Mouse (Mus musculus): ENCODE data around the gene Ggt7. TPM values are rescaled to one million over a fixed set of nuclear protein-coding genes. Genes with fewer than 3 reads are reported as not detected.

Gene Ggt7
- polyA plus RNA-seq, 1 experiment from 2014 or later = 1.1 TPM

DNA sequence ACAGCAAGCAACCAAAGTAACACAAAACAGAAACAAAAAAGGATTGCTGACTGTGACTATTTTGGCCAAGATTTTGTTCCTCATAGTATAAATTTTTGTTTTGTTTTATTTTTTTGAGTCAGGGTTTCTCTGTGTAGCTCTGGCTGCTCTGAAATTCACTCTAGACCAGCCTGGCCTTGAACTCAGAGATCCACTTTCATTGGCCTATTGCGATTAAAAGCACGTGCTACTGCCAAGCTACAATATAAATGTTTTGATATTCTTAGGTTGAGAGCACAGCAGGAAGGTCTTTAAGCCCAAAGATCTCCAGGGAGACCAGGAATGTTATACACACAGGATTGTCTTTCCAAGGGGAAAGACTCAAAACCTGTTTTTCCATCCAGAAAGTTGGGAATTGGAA, 74.6 kb downstream of the Ggt7 start:
- no peaks in the 10 kb centered on the region for H3K27me3 ChIP-seq
- 69% methylated on average over 2 of the region's 2 CpGs for WGBS
- ATAC-seq (replicated peaks; ENCODE audit: insufficient number of reproducible peaks, insufficient read depth, low FRiP score, low read depth) = no peak

DNA sequence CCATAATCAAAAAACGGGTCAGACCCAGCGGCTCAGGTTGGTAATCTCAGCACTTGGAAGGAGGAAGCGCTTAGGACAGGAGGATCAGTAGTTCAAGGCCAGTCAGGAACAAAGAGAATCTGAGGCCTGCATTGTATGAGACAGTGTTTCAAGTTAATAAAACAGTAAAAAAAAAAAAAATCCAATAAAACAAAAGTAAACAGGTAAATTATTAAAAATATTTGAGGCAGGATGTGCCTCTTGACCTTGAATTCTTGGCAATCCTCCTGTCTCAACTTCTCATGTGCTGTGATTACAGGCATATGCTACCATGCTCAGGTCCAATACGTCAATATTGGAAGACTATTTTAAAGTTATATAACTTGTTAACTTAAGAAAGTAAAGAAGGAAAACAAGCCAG, 75.1 kb downstream of the Ggt7 start:
- 87% methylated on average over 4 of the region's 4 CpGs for WGBS
- H3K9ac ChIP-seq = no peak overlapping the region
- H3K4me3 ChIP-seq = no peak overlapping the region
- ATAC-seq (replicated peaks; ENCODE audit: insufficient number of reproducible peaks, insufficient read depth, low FRiP score, low read depth) = no peak
- no peaks in the 10 kb centered on the region for H3K27me3 ChIP-seq
- no peaks in the 10 kb centered on the region for H3K9me3 ChIP-seq (replicated peaks)
- no peak overlapping the region for H3K27ac ChIP-seq
- H3K4me1 ChIP-seq (replicated peaks) = peaks cover 6% of the 10 kb centered on the region; the same call in 1 of the 2 replicates
- H3K4me2 ChIP-seq = no peak overlapping the region
- H3K36me3 ChIP-seq = no peaks in the 10 kb centered on the region; the same call in 1 of the 2 replicates

More for the DNA sequence above, 74.6 kb downstream of the Ggt7 start:
- Histone ChIP-seq H3K9ac (no peak overlapping the region), H3K4me2 (no peak overlapping the region), H3K36me3 (no peaks in the 10 kb centered on the region; the same call in 1 of the 2 replicates), H3K4me3 (no peak overlapping the region), H3K9me3 (replicated peaks) (no peaks in the 10 kb centered on the region), H3K27ac (no peak overlapping the region), H3K4me1 (replicated peaks) (peaks cover 6% of the 10 kb centered on the region; the same call in 1 of the 2 replicates)

Other genes with a start within 250 kb of the Ggt7 start
- 354 and 380 TPM in 2 replicates for gene Map1lc3a, start 241.9 kb downstream of the Ggt7 start, polyA plus RNA-seq (2015; fragmentation: Nextera tagmentation; extraction: Ambion mirVana)
- 45.4 and 53.5 TPM in 2 replicates for gene Pigu, start 160.8 kb downstream of the Ggt7 start, polyA plus RNA-seq (2015; fragmentation: Nextera tagmentation; extraction: Ambion mirVana)
- 103 and 116 TPM in 2 replicates for gene Trp53inp2, start 137.2 kb downstream of the Ggt7 start, polyA plus RNA-seq (2015; fragmentation: Nextera tagmentation; extraction: Ambion mirVana)
- 12.0 and 14.5 TPM in 2 replicates for gene Ncoa6, start 44.3 kb downstream of the Ggt7 start, polyA plus RNA-seq (2015; fragmentation: Nextera tagmentation; extraction: Ambion mirVana)
- gene Acss2, start 289 bp downstream of the Ggt7 start, polyA plus RNA-seq (2015; fragmentation: Nextera tagmentation; extraction: Ambion mirVana) = 20.0 and 22.5 TPM in 2 replicates
- 20.0 and 26.9 TPM in 2 replicates for gene Gss, start 74.6 kb upstream of the Ggt7 start, polyA plus RNA-seq (2015; fragmentation: Nextera tagmentation; extraction: Ambion mirVana)
- gene Myh7b, start 93.0 kb upstream of the Ggt7 start, polyA plus RNA-seq (2015; fragmentation: Nextera tagmentation; extraction: Ambion mirVana) = 21.1 and 21.8 TPM in 2 replicates
- 83.0 and 101 TPM in 2 replicates for gene Trpc4ap, start 174.1 kb upstream of the Ggt7 start, polyA plus RNA-seq (2015; fragmentation: Nextera tagmentation; extraction: Ambion mirVana)
- 20.3 and 29.3 TPM in 2 replicates for gene Edem2, start 211.2 kb upstream of the Ggt7 start, polyA plus RNA-seq (2015; fragmentation: Nextera tagmentation; extraction: Ambion mirVana)
- not detected in 2 replicates for gene Gm17581, start 217.6 kb upstream of the Ggt7 start, polyA plus RNA-seq (2015; fragmentation: Nextera tagmentation; extraction: Ambion mirVana)
- 8.0 and 8.3 TPM in 2 replicates for gene Procr, start 232.9 kb upstream of the Ggt7 start, polyA plus RNA-seq (2015; fragmentation: Nextera tagmentation; extraction: Ambion mirVana)

All from heart, embryonic 15.5 days (tissue).